Mouse (Mus musculus) neural tube, embryonic 10.5 days (tissue): ENCODE data around the gene Gm7544.
"Not testable (repeated sequence)": the region's sequence is repeated elsewhere in the genome, so short reads cannot be mapped to it uniquely, and the experiment has no call there.

Experiments
- DNase-seq: peaks from one replicate; pipeline ENCODE4 v3.0.0-alpha.2; 2017; ENCODE audit warnings: low spot score; ENCODE audit errors: extremely low spot score

The Gm7544 gene

DNA sequence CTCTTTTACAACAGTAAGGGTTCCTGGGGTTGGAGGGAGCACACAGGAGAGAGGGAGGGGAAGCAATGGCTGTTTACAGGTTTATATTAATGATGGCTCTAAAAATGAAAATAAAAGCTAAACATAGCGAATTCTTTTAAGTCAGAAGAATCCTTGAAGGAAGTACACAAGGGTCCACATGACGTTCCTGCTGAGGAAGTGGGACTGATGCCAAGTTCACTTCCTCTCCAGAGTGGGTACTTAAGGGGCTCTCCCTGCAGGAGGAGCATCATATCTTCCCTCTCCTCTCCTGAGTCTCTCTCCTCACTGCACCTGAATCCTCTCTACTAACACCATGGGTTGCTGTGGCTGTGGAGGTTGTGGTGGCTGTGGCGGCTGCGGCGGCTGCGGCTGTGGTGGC, 31.2 kb downstream of the Gm7544 start, which contains the start of gene A030014E15Rik:
TSS of gene A030014E15Rik (plus strand) at position 268 of the 400 bp plus-strand sequence.
- no peak for DNase-seq

DNA sequence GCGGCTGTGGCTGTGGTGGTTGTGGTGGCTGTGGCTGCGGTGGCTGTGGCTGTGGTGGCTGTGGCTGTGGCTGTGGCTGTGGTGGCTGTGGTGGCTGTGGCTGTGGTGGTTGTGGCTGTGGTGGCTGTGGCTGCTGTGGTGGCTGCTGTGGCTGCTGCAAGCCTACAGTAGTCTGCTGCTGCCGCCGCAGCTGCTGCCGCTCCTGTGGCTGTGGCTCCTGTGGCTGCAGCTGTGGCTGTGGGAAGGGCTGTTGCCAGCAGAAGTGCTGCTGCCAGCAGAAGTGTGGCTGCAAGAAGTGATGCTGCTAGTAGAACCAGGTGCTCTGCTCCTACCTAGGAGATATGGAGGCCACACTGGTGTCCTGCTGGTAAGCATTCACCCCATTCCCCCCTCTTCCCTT, 42.4 kb downstream of the Gm7544 start:
- DNase-seq = not testable (repeated sequence)

DNA sequence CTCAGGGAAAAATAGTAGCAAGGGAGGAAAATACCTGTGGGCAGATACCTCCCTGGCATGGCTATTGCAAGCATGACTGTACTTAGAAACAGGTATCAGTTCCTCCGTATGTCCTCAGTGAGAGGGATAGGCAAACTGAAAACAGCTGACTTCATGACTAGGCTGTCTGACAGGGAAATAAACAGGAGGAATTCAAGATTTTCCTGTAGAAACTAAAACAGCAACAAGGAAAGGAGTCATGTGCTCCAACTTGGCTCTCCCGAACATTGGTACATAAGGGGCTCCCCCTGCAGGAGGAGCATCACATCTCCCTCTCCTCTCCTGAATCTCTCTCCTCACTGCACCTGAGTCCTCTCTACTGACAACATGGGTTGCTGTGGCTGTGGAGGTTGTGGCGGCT, 42.8 kb downstream of the Gm7544 start, which contains the start of gene A030005L19Rik:
TSS of gene A030005L19Rik (plus strand) at position 301 of the 400 bp plus-strand sequence.
- DNase-seq = no peak

GRCm38 (mm10) chr1:82905886-82906285, 49.9 kb downstream of the Gm7544 start:
- DNase-seq = no peak
